Mouse (Mus musculus) midbrain, embryonic 10.5 days (tissue): ENCODE measurements around the gene Ap3s2. TPM values are rescaled to one million over a fixed set of nuclear protein-coding genes. Genes with fewer than 3 reads are reported as not detected.

Source experiments
- DNase-seq: peaks from one replicate; pipeline ENCODE4 v3.0.0-alpha.2; 2017; ENCODE audit warnings: low spot score
- H3K27ac ChIP-seq: fragments of 300-500 bp; sonication (generic); replicated peaks from 2 replicates; pipeline ENCODE4 v1.5.1; 2016; ENCODE audit warnings: mild to moderate bottlenecking
- H3K27me3 ChIP-seq: fragments of 300-500 bp; sonication (generic); 2 replicates; pipeline ENCODE4 v1.6.1; 2016; ENCODE audit warnings: low read depth, mild to moderate bottlenecking; ENCODE audit not compliant: poor library complexity, severe bottlenecking
- H3K36me3 ChIP-seq: fragments of 300-500 bp; sonication (generic); 2 replicates; pipeline ENCODE4 v1.6.1; 2016; ENCODE audit warnings: mild to moderate bottlenecking, moderate library complexity
- H3K4me1 ChIP-seq: fragments of 300-500 bp; sonication (generic); 2 replicates; pipeline ENCODE4 v1.6.1; 2016
- H3K4me3 ChIP-seq: fragments of 300-500 bp; sonication (generic); 2 replicates; pipeline ENCODE4 v1.5.1; 2016; ENCODE audit warnings: mild to moderate bottlenecking, moderate library complexity
- H3K9me3 ChIP-seq: fragments of 300-500 bp; sonication (generic); replicated peaks from 2 replicates; pipeline ENCODE4 v1.6.1; 2016; ENCODE audit warnings: mild to moderate bottlenecking
- WGBS: fragments of 180-500 bp; shearing (Covaris S2); methylation state at CpG from one replicate; pipeline ENCODE4 v1.1.7; 2016; 5-methylcytosine and 5-hydroxymethylcytosine counted together
- polyA plus RNA-seq: library from polyadenylated mRNA; unstranded; fragments of >200 nt; fragmentation: Nextera tagmentation; extraction: Ambion mirVana; gene quantifications from 2 replicates; pipeline ENCODE4 v1.2.1, GENCODE M21; 2016

Ap3s2 gene
- polyA plus RNA-seq, 1 experiment from 2014 or later, result 52.3 TPM

GRCm38 (mm10) chr7:79858202-79858934 lies 62.1 kb downstream of the Ap3s2 start:
- H3K36me3 ChIP-seq, result no peaks in the 10 kb centered on the region
- WGBS, result 78% methylated on average over 11 of the region's 11 CpGs
- no peak for DNase-seq
- no peak overlapping the region for H3K4me3 ChIP-seq
- peaks cover 7% of the 10 kb centered on the region; the same call in 1 of the 2 replicates for H3K4me1 ChIP-seq
- H3K27me3 ChIP-seq, result no peaks in the 10 kb centered on the region
- H3K9me3 ChIP-seq, result no peaks in the 10 kb centered on the region
- no peak overlapping the region for H3K27ac ChIP-seq

GRCm38 (mm10) chr7:79856305-79856704 lies 64.1 kb downstream of the Ap3s2 start:
- no peak overlapping the region for H3K27ac ChIP-seq
- WGBS, result 84% methylated on average over 4 of the region's 4 CpGs
- H3K27me3 ChIP-seq, result no peaks in the 10 kb centered on the region
- no peak for DNase-seq
- H3K9me3 ChIP-seq, result no peaks in the 10 kb centered on the region
- no peaks in the 10 kb centered on the region for H3K36me3 ChIP-seq
- H3K4me1 ChIP-seq, result peaks cover 7% of the 10 kb centered on the region; the same call in 1 of the 2 replicates
- H3K4me3 ChIP-seq, result no peak overlapping the region

GRCm38 (mm10) chr7:79847456-79848451 lies 72.7 kb downstream of the Ap3s2 start:
- 11% methylated on average over 53 of the region's 53 CpGs for WGBS
- peaks cover 24% of the 10 kb centered on the region for H3K4me1 ChIP-seq
- no peaks in the 10 kb centered on the region for H3K36me3 ChIP-seq
- peaks cover 39% of the 10 kb centered on the region for H3K27me3 ChIP-seq
- DNase-seq, result peak; percentile 74
- peak overlapping the region; percentile 57 for H3K4me3 ChIP-seq
- H3K27ac ChIP-seq, result peak overlapping the region; percentile 70
- no peaks in the 10 kb centered on the region for H3K9me3 ChIP-seq

- Histone ChIP-seq H3K27ac (no peak overlapping the region), H3K27me3 (peaks cover 39% of the 10 kb centered on the region), H3K36me3 (no peaks in the 10 kb centered on the region), H3K4me1 (peaks cover 24% of the 10 kb centered on the region), H3K4me3 (no peak overlapping the region), H3K9me3 (no peaks in the 10 kb centered on the region)
- 67% methylated on average over 2 of the region's 2 CpGs for WGBS
- DNase-seq, result no peak
Measured at GRCm38 (mm10) chr7:79846342-79846741, 74.1 kb downstream of the Ap3s2 start.

- peaks cover 24% of the 10 kb centered on the region for H3K4me1 ChIP-seq
- peaks cover 31% of the 10 kb centered on the region for H3K27me3 ChIP-seq
- no peaks in the 10 kb centered on the region for H3K36me3 ChIP-seq
- H3K9me3 ChIP-seq, result no peaks in the 10 kb centered on the region
- WGBS, result 78% methylated on average over 8 of the region's 8 CpGs
- no peak overlapping the region for H3K4me3 ChIP-seq
- no peak for DNase-seq
- no peak overlapping the region; the same call in 1 of the 2 replicates for H3K27ac ChIP-seq
Measured at GRCm38 (mm10) chr7:79844090-79844802, 76.2 kb downstream of the Ap3s2 start.

- Histone ChIP-seq H3K27me3 (peaks cover 11% of the 10 kb centered on the region), H3K4me1 (peaks cover 12% of the 10 kb centered on the region), H3K9me3 (no peaks in the 10 kb centered on the region), H3K4me3 (no peak overlapping the region), H3K27ac (no peak overlapping the region), H3K36me3 (no peaks in the 10 kb centered on the region)
- 78% methylated on average over 7 of the region's 7 CpGs for WGBS
- no peak for DNase-seq
Measured at GRCm38 (mm10) chr7:79842163-79842562, 78.3 kb downstream of the Ap3s2 start.

- H3K9me3 ChIP-seq, result no peaks in the 10 kb centered on the region
- WGBS, result 73% methylated on average over 2 of the region's 2 CpGs
- no peak for DNase-seq
Measured at GRCm38 (mm10) chr7:79837247-79837646, 83.2 kb downstream of the Ap3s2 start.

GRCm38 (mm10) chr7:79835196-79835595 lies 85.3 kb downstream of the Ap3s2 start:
- DNase-seq, result no peak
- H3K9me3 ChIP-seq, result no peaks in the 10 kb centered on the region
- no peak overlapping the region for H3K27ac ChIP-seq
- H3K4me1 ChIP-seq, result no peaks in the 10 kb centered on the region
- WGBS, result 94% methylated on average over 6 of the region's 6 CpGs
- H3K36me3 ChIP-seq, result no peaks in the 10 kb centered on the region
- H3K4me3 ChIP-seq, result no peak overlapping the region
- H3K27me3 ChIP-seq, result no peaks in the 10 kb centered on the region

More at GRCm38 (mm10) chr7:79837247-79837646, 83.2 kb downstream of the Ap3s2 start:
- no peak overlapping the region for H3K27ac ChIP-seq
- no peaks in the 10 kb centered on the region for H3K27me3 ChIP-seq
- H3K36me3 ChIP-seq, result no peaks in the 10 kb centered on the region
- H3K4me1 ChIP-seq, result no peaks in the 10 kb centered on the region
- H3K4me3 ChIP-seq, result no peak overlapping the region

- Histone ChIP-seq H3K9me3 (no peaks in the 10 kb centered on the region), H3K36me3 (no peaks in the 10 kb centered on the region), H3K4me1 (no peaks in the 10 kb centered on the region), H3K4me3 (no peak overlapping the region), H3K27me3 (no peaks in the 10 kb centered on the region), H3K27ac (no peak overlapping the region)
- DNase-seq, result no peak
Measured at GRCm38 (mm10) chr7:79832980-79833379, 87.5 kb downstream of the Ap3s2 start.

GRCm38 (mm10) chr7:79831585-79831984 lies 88.9 kb downstream of the Ap3s2 start:
- no peak for DNase-seq
- no peak overlapping the region for H3K27ac ChIP-seq
- WGBS, result 88% methylated on average over 6 of the region's 6 CpGs
- no peaks in the 10 kb centered on the region for H3K27me3 ChIP-seq
- H3K9me3 ChIP-seq, result no peaks in the 10 kb centered on the region
- no peak overlapping the region for H3K4me3 ChIP-seq
- no peaks in the 10 kb centered on the region for H3K4me1 ChIP-seq
- no peaks in the 10 kb centered on the region for H3K36me3 ChIP-seq

- Histone ChIP-seq H3K4me3 (no peak overlapping the region), H3K27ac (no peak overlapping the region)
- 85% methylated on average over 6 of the region's 6 CpGs for WGBS
Measured at GRCm38 (mm10) chr7:79831145-79831544, 89.3 kb downstream of the Ap3s2 start.

GRCm38 (mm10) chr7:79828341-79828740 lies 92.1 kb downstream of the Ap3s2 start:
- WGBS, result 81% methylated on average over 3 of the region's 3 CpGs
- no peaks in the 10 kb centered on the region for H3K36me3 ChIP-seq
- no peaks in the 10 kb centered on the region for H3K27me3 ChIP-seq
- H3K4me3 ChIP-seq, result no peak overlapping the region
- no peak overlapping the region for H3K27ac ChIP-seq
- H3K9me3 ChIP-seq, result no peaks in the 10 kb centered on the region
- no peak for DNase-seq
- no peaks in the 10 kb centered on the region for H3K4me1 ChIP-seq

More at GRCm38 (mm10) chr7:79831145-79831544, 89.3 kb downstream of the Ap3s2 start:
- no peak for DNase-seq
- Histone ChIP-seq H3K9me3 (no peaks in the 10 kb centered on the region), H3K27me3 (no peaks in the 10 kb centered on the region), H3K36me3 (no peaks in the 10 kb centered on the region), H3K4me1 (no peaks in the 10 kb centered on the region)
